ENCODE assay signal across 10 mouse cellular contexts in the genomic region with DNA sequence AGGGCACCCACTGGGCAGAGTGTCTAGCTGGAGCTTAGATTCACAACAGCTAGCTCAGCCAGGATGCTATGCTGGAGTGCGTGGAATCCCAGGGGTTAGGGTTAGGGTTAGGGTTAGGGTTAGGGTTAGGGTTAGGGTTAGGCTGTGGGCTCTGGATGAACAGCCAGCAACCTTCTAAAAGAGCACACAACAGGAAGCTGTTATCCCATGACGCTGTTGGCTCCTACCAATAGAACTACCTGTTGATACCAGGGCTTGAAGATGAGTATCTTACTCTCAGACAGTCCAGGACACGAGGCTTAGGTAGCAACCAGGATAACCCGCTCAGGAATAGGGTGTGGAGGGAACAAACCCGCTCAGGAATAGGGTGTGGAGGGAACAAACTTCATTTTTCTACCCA. TPM values are rescaled to one million over a fixed set of nuclear protein-coding genes. Genes with fewer than 3 reads are reported as not detected.
DNase-seq lines count a peak whose midpoint lies in the region; ATAC-seq and TF ChIP-seq lines count a peak whose summit lies in the region.
"Had no signal": no experiment of that assay in that cellular context is flagged by ENCODE, and none has a peak within 500 bp of the region (broad histone marks: within the 10 kb centered on the region; RNA-seq: fewer than 3 reads in every experiment).

No protein-coding gene starts in this region.

- H3K9me3 ChIP-seq in heart, embryonic 15.5 days (replicated peaks) = no peaks in the 10 kb centered on the region
- H3K9me3 ChIP-seq in lung, postnatal 0 days (ENCODE audit: low read length) = no peaks in the 10 kb centered on the region
- no peaks in the 10 kb centered on the region for H3K9me3 ChIP-seq in stomach, embryonic 14.5 days (ENCODE audit: control insufficient read depth, low read depth, low read length)

- TF ChIP-seq CTCF in lung, postnatal 0 days (IDR thresholded peaks at IDR 0.05) = no peak

- H3K27ac ChIP-seq in heart, embryonic 15.5 days = no peak overlapping the region
- no peak overlapping the region for H3K27ac ChIP-seq in lung, postnatal 0 days (ENCODE audit: low read length)
- H3K27ac ChIP-seq in stomach, embryonic 14.5 days (ENCODE audit: low read length) = no peak overlapping the region

- peak overlapping the region; percentile 54 for H3K4me2 ChIP-seq in heart, embryonic 15.5 days
- no peak overlapping the region for H3K4me2 ChIP-seq in lung, postnatal 0 days (replicated peaks; ENCODE audit: low read depth, low read length)
- peak overlapping the region; percentile 43 for H3K4me2 ChIP-seq in stomach, embryonic 14.5 days (replicated peaks; ENCODE audit: low read depth, low read length)

- ATAC-seq in heart, embryonic 15.5 days (replicated peaks; ENCODE audit: insufficient number of reproducible peaks, insufficient read depth, low FRiP score, low read depth) = no peak
- no peak for ATAC-seq in lung, postnatal 0 days
- peak; percentile 44 for ATAC-seq in inflammation-experienced regulatory T-cells, adult 6 months
- ATAC-seq in stomach, embryonic 14.5 days (ENCODE audit: insufficient number of reproducible peaks, insufficient read depth, low FRiP score, low read depth) = 0 out of 2 replicates have a peak, but pooled peaks have one; percentile 24
- no peak for ATAC-seq in granulocyte monocyte progenitor cell, adult 5-6 weeks (replicated peaks; ENCODE audit: poor library complexity, severe bottlenecking)

- no peak for DNase-seq in heart, postnatal 36 days
- no peak for DNase-seq in lung, postnatal 0 days (ENCODE audit: low spot score)
- DNase-seq in lung, postnatal 14 days = no peak
- DNase-seq in adrenal gland, postnatal 36 days = no peak

- no peaks in the 10 kb centered on the region for H3K27me3 ChIP-seq in heart, embryonic 15.5 days
- H3K27me3 ChIP-seq in lung, postnatal 0 days (replicated peaks; ENCODE audit: insufficient read depth, low read length) = no peaks in the 10 kb centered on the region
- no peaks in the 10 kb centered on the region for H3K27me3 ChIP-seq in stomach, embryonic 14.5 days (ENCODE audit: control insufficient read depth, insufficient read depth, low read length)

- H3K36me3 ChIP-seq in heart, embryonic 15.5 days = no peaks in the 10 kb centered on the region
- H3K36me3 ChIP-seq in lung, postnatal 0 days (ENCODE audit: insufficient read depth, low read length) = no peaks in the 10 kb centered on the region
- no peaks in the 10 kb centered on the region for H3K36me3 ChIP-seq in stomach, embryonic 14.5 days (ENCODE audit: control insufficient read depth, insufficient read depth, low read length)

- TF ChIP-seq EP300 in lung, postnatal 0 days (IDR thresholded peaks at IDR 0.05) = no peak

- peaks cover 14% of the 10 kb centered on the region for H3K4me1 ChIP-seq in heart, embryonic 15.5 days (replicated peaks)
- H3K4me1 ChIP-seq in lung, postnatal 0 days (ENCODE audit: insufficient read depth, low read depth, low read length) = no peaks in the 10 kb centered on the region
- peaks cover 10% of the 10 kb centered on the region; the same call in 1 of the 2 replicates for H3K4me1 ChIP-seq in stomach, embryonic 14.5 days (ENCODE audit: control insufficient read depth, insufficient read depth, low read length)

- 33% methylated on average over 5 of the region's 5 CpGs for WGBS in heart, embryonic 15.5 days
- WGBS in lung, postnatal 0 days = 39% methylated on average over 5 of the region's 5 CpGs
- 42% methylated on average over 5 of the region's 5 CpGs for WGBS in stomach, embryonic 14.5 days

- no peak overlapping the region for H3K4me3 ChIP-seq in heart, embryonic 15.5 days
- H3K4me3 ChIP-seq in lung, postnatal 0 days (ENCODE audit: low read depth, low read length) = no peak overlapping the region
- H3K4me3 ChIP-seq in stomach, embryonic 14.5 days (ENCODE audit: low read depth, low read length) = no peak overlapping the region

- intact Hi-C loops in heart, postnatal 36 days (cut with DNase I) = loop anchor here (5.0 kb wide), 1 partner anchor 244 kb away; no protein-coding TSS in a partner anchor

- no peak overlapping the region for H3K9ac ChIP-seq in heart, embryonic 15.5 days
- 0 out of 2 replicates have a peak overlapping the region, but pooled peaks have one; percentile 5 for H3K9ac ChIP-seq in lung, postnatal 0 days (replicated peaks; ENCODE audit: low read depth)
- no peak overlapping the region for H3K9ac ChIP-seq in stomach, embryonic 14.5 days (replicated peaks; ENCODE audit: low read depth, low read length)

RNA-seq across cellular contexts. Expression of a gene that starts 15.3 kb away (rescaled TPM):
- polyA plus RNA-seq in heart, embryonic 15.5 days (2015; fragmentation: Nextera tagmentation; extraction: Ambion mirVana) = not detected in 2 replicates
- not detected for total RNA-seq in heart, postnatal 36 days (2021)
- polyA plus RNA-seq in lung, postnatal 0 days (2015; fragmentation: Nextera tagmentation; extraction: Ambion mirVana) = 0.76 and 1.2 TPM in 2 replicates
- polyA plus RNA-seq in inflammation-experienced regulatory T-cells, adult 6 months (2017; shearing (Covaris generic)) = not detected
- polyA plus RNA-seq in stomach, embryonic 14.5 days (2014; fragmentation: Nextera tagmentation; extraction: Ambion mirVana) = not detected in 2 replicates
- not detected for total RNA-seq in adrenal gland, postnatal 36 days (2021)
- total RNA-seq in granulocyte monocyte progenitor cell, adult 5-6 weeks (2014; fragmentation: Nextera tagmentation) = not detected in 2 replicates
- total RNA-seq in granulocyte monocyte progenitor cell, adult 5-6 weeks (2017) = not detected in 2 replicates
- total RNA-seq: gastrocnemius, postnatal 10 days; liver, adult 2 months had no signal
- polyA plus RNA-seq: liver, adult 2 months had no signal

RNA-seq across cellular contexts. Expression of a gene that starts 34.2 kb away (rescaled TPM):
- polyA plus RNA-seq in heart, embryonic 15.5 days (2015; fragmentation: Nextera tagmentation; extraction: Ambion mirVana) = 171 and 186 TPM in 2 replicates
- 10 to 100 TPM; 69.0 to 71.9 TPM for total RNA-seq in heart, postnatal 36 days (2021)
- 151 and 161 TPM in 2 replicates for polyA plus RNA-seq in lung, postnatal 0 days (2015; fragmentation: Nextera tagmentation; extraction: Ambion mirVana)
- polyA plus RNA-seq in inflammation-experienced regulatory T-cells, adult 6 months (2017; shearing (Covaris generic)) = 100 to 1,000 TPM in 1 of 3 experiments, 10 to 100 TPM in 2; 53.0 to 103 (median 62.4) TPM
- 165 and 175 TPM in 2 replicates for polyA plus RNA-seq in stomach, embryonic 14.5 days (2014; fragmentation: Nextera tagmentation; extraction: Ambion mirVana)
- total RNA-seq in adrenal gland, postnatal 36 days (2021) = 100 to 1,000 TPM; 158 to 159 TPM
- total RNA-seq in granulocyte monocyte progenitor cell, adult 5-6 weeks (2014; fragmentation: Nextera tagmentation) = 116 and 155 TPM in 2 replicates
- 250 and 287 TPM in 2 replicates for total RNA-seq in granulocyte monocyte progenitor cell, adult 5-6 weeks (2017)

RNA-seq across cellular contexts. Expression of a gene that starts 55.9 kb away (rescaled TPM):
- polyA plus RNA-seq in heart, embryonic 15.5 days (2015; fragmentation: Nextera tagmentation; extraction: Ambion mirVana) = 1.2 and 1.5 TPM in 2 replicates
- 1 to 10 TPM; 3.0 to 3.6 TPM for total RNA-seq in heart, postnatal 36 days (2021)
- 1.2 and 1.4 TPM in 2 replicates for polyA plus RNA-seq in lung, postnatal 0 days (2015; fragmentation: Nextera tagmentation; extraction: Ambion mirVana)
- under 1 TPM in 2 of 3 experiments, not detected in 1; 0.08 to 0.13 TPM for polyA plus RNA-seq in inflammation-experienced regulatory T-cells, adult 6 months (2017; shearing (Covaris generic))
- polyA plus RNA-seq in stomach, embryonic 14.5 days (2014; fragmentation: Nextera tagmentation; extraction: Ambion mirVana) = 1.3 and 3.6 TPM in 2 replicates
- total RNA-seq in adrenal gland, postnatal 36 days (2021) = 1 to 10 TPM; 2.3 to 6.1 TPM
- total RNA-seq in granulocyte monocyte progenitor cell, adult 5-6 weeks (2014; fragmentation: Nextera tagmentation) = 0.28 and 4.8 TPM in 2 replicates
- total RNA-seq in granulocyte monocyte progenitor cell, adult 5-6 weeks (2017) = 0.57 and 0.99 TPM in 2 replicates

Comparison
In these comparisons a context has a peak if more than half of its experiments do, and no peak if none do; other contexts are left out.
1. ATAC-seq: peak in inflammation-experienced regulatory T-cells, adult 6 months (single experiment) and stomach, embryonic 14.5 days (single experiment); none in heart, embryonic 15.5 days (single experiment), lung, postnatal 0 days (single experiment) and granulocyte monocyte progenitor cell, adult 5-6 weeks (single experiment).